Mouse (Mus musculus) embryonic facial prominence, embryonic 10.5 days (tissue): ENCODE results near the gene Rhou. TPM values are rescaled to one million over a fixed set of nuclear protein-coding genes. Genes with fewer than 3 reads are reported as not detected.

ENCODE experiments used
- DNase-seq: peaks from one replicate; pipeline ENCODE4 v3.0.0-alpha.2; 2017; ENCODE audit warnings: low spot score
- H3K27ac ChIP-seq: fragments of 300-500 bp; sonication (generic); replicated peaks from 2 replicates; pipeline ENCODE4 v1.5.1; 2016; ENCODE audit warnings: mild to moderate bottlenecking
- H3K27me3 ChIP-seq: fragments of 300-500 bp; sonication (generic); replicated peaks from 2 replicates; pipeline ENCODE4 v1.6.1; 2016; ENCODE audit warnings: low read depth, mild to moderate bottlenecking; ENCODE audit not compliant: poor library complexity, severe bottlenecking
- H3K36me3 ChIP-seq: fragments of 300-500 bp; sonication (generic); replicated peaks from 2 replicates; pipeline ENCODE4 v1.6.1; 2016; ENCODE audit warnings: mild to moderate bottlenecking, moderate library complexity
- H3K4me1 ChIP-seq: fragments of 300-500 bp; sonication (generic); 2 replicates; pipeline ENCODE4 v1.6.1; 2016
- H3K4me3 ChIP-seq: fragments of 300-500 bp; sonication (generic); 2 replicates; pipeline ENCODE4 v1.5.1; 2016; ENCODE audit warnings: mild to moderate bottlenecking, moderate library complexity
- H3K9me3 ChIP-seq: fragments of 300-500 bp; sonication (generic); 2 replicates; pipeline ENCODE4 v1.6.1; 2016; ENCODE audit warnings: mild to moderate bottlenecking
- WGBS: fragments of 180-500 bp; shearing (Covaris S2); methylation state at CpG from one replicate; pipeline ENCODE4 v1.1.7; 2016; 5-methylcytosine and 5-hydroxymethylcytosine counted together
- polyA plus RNA-seq: library from polyadenylated mRNA; unstranded; fragments of >200 nt; fragmentation: Nextera tagmentation; extraction: Ambion mirVana; gene quantifications from 2 replicates; pipeline ENCODE4 v1.2.1, GENCODE M21; 2016

Gene Rhou
- polyA plus RNA-seq, 1 experiment from 2014 or later, result 6.2 TPM

GRCm38 (mm10) chr8:123632257-123632656, 21.5 kb upstream of the Rhou start:
- WGBS, result 84% methylated on average over 4 of the region's 4 CpGs
- Histone ChIP-seq H3K27me3 (peaks cover 41% of the 10 kb centered on the region), H3K36me3 (no peaks in the 10 kb centered on the region), H3K4me1 (peaks cover 29% of the 10 kb centered on the region), H3K27ac (no peak overlapping the region), H3K4me3 (no peak overlapping the region), H3K9me3 (no peaks in the 10 kb centered on the region)
- DNase-seq, result no peak

GRCm38 (mm10) chr8:123633801-123634200, 19.9 kb upstream of the Rhou start:
- Histone ChIP-seq H3K27ac (no peak overlapping the region), H3K27me3 (peaks cover 26% of the 10 kb centered on the region), H3K4me3 (no peak overlapping the region), H3K9me3 (no peaks in the 10 kb centered on the region), H3K36me3 (no peaks in the 10 kb centered on the region), H3K4me1 (peaks cover 20% of the 10 kb centered on the region)
- DNase-seq, result no peak
- 67% methylated on average over 7 of the region's 7 CpGs for WGBS

- Histone ChIP-seq H3K4me3 (no peak overlapping the region), H3K36me3 (no peaks in the 10 kb centered on the region), H3K9me3 (no peaks in the 10 kb centered on the region), H3K27me3 (peaks cover 19% of the 10 kb centered on the region), H3K27ac (no peak overlapping the region), H3K4me1 (peaks cover 13% of the 10 kb centered on the region; the same call in 1 of the 2 replicates)
- DNase-seq, result no peak
- 62% methylated on average over 3 of the region's 3 CpGs for WGBS
Measured at GRCm38 (mm10) chr8:123634395-123635131, 19.2 kb upstream of the Rhou start.

GRCm38 (mm10) chr8:123635671-123636070, 18.1 kb upstream of the Rhou start:
- Histone ChIP-seq H3K27ac (no peak overlapping the region), H3K4me3 (no peak overlapping the region), H3K4me1 (peaks cover 7% of the 10 kb centered on the region; the same call in 1 of the 2 replicates), H3K27me3 (peaks cover 17% of the 10 kb centered on the region; the same call in 1 of the 2 replicates), H3K36me3 (no peaks in the 10 kb centered on the region), H3K9me3 (no peaks in the 10 kb centered on the region)
- WGBS, result 79% methylated on average over 11 of the region's 11 CpGs
- DNase-seq, result no peak

GRCm38 (mm10) chr8:123643330-123644051, 10.2 kb upstream of the Rhou start:
- no peaks in the 10 kb centered on the region for H3K36me3 ChIP-seq
- H3K4me1 ChIP-seq, result peaks cover 15% of the 10 kb centered on the region
- 16% methylated on average over 25 of the region's 25 CpGs for WGBS
- no peaks in the 10 kb centered on the region for H3K9me3 ChIP-seq
- peak; percentile 67 for DNase-seq
- peaks cover 12% of the 10 kb centered on the region for H3K27me3 ChIP-seq
- H3K4me3 ChIP-seq, result peak overlapping the region; percentile 49
- no peak overlapping the region for H3K27ac ChIP-seq

GRCm38 (mm10) chr8:123645229-123645628, 8.5 kb upstream of the Rhou start:
- Histone ChIP-seq H3K27me3 (peaks cover 11% of the 10 kb centered on the region), H3K27ac (no peak overlapping the region), H3K4me3 (no peak overlapping the region), H3K9me3 (no peaks in the 10 kb centered on the region), H3K36me3 (no peaks in the 10 kb centered on the region), H3K4me1 (peaks cover 22% of the 10 kb centered on the region)
- WGBS, result 72% methylated on average over 9 of the region's 9 CpGs
- no peak for DNase-seq

GRCm38 (mm10) chr8:123648245-123649170, 5.2 kb upstream of the Rhou start:
- peaks cover 28% of the 10 kb centered on the region for H3K4me1 ChIP-seq
- no peak overlapping the region for H3K4me3 ChIP-seq
- 61% methylated on average over 17 of the region's 17 CpGs for WGBS
- no peaks in the 10 kb centered on the region for H3K9me3 ChIP-seq
- peaks cover 6% of the 10 kb centered on the region; the same call in 1 of the 2 replicates for H3K27me3 ChIP-seq
- no peaks in the 10 kb centered on the region for H3K36me3 ChIP-seq
- DNase-seq, result no peak
- no peak overlapping the region for H3K27ac ChIP-seq

GRCm38 (mm10) chr8:123649483-123649882, 4.2 kb upstream of the Rhou start:
- Histone ChIP-seq H3K36me3 (no peaks in the 10 kb centered on the region), H3K4me1 (peaks cover 31% of the 10 kb centered on the region), H3K27me3 (peaks cover 5% of the 10 kb centered on the region; the same call in 1 of the 2 replicates), H3K9me3 (no peaks in the 10 kb centered on the region), H3K4me3 (no peak overlapping the region), H3K27ac (no peak overlapping the region)
- 91% methylated on average over 12 of the region's 12 CpGs for WGBS
- DNase-seq, result no peak

- peaks cover 45% of the 10 kb centered on the region for H3K4me1 ChIP-seq
- H3K36me3 ChIP-seq, result peaks cover 7% of the 10 kb centered on the region
- 93% methylated on average over 5 of the region's 5 CpGs for WGBS
- no peaks in the 10 kb centered on the region for H3K9me3 ChIP-seq
- H3K27ac ChIP-seq, result no peak overlapping the region
- peaks cover 5% of the 10 kb centered on the region; the same call in 1 of the 2 replicates for H3K27me3 ChIP-seq
- no peak for DNase-seq
- no peak overlapping the region for H3K4me3 ChIP-seq
Measured at GRCm38 (mm10) chr8:123651390-123652098, 2.2 kb upstream of the Rhou start.

GRCm38 (mm10) chr8:123652641-123653040, 1.1 kb upstream of the Rhou start:
- Histone ChIP-seq H3K27ac (no peak overlapping the region), H3K36me3 (peaks cover 18% of the 10 kb centered on the region), H3K4me3 (no peak overlapping the region), H3K27me3 (peaks cover 5% of the 10 kb centered on the region; the same call in 1 of the 2 replicates), H3K4me1 (peaks cover 45% of the 10 kb centered on the region), H3K9me3 (no peaks in the 10 kb centered on the region)
- WGBS, result 61% methylated on average over 4 of the region's 4 CpGs
- DNase-seq, result no peak

- H3K27ac ChIP-seq, result peak overlapping the region; percentile 94
- peak overlapping the region; percentile 77 for H3K4me3 ChIP-seq
- no peaks in the 10 kb centered on the region for H3K27me3 ChIP-seq
- H3K36me3 ChIP-seq, result peaks cover 32% of the 10 kb centered on the region
- DNase-seq, result peak; percentile 80
- WGBS, result 2% methylated on average over 77 of the region's 77 CpGs
- H3K4me1 ChIP-seq, result peaks cover 33% of the 10 kb centered on the region
- no peaks in the 10 kb centered on the region for H3K9me3 ChIP-seq
Measured at GRCm38 (mm10) chr8:123653994-123654569, 353 bp downstream of the Rhou start.
